Mouse (Mus musculus) liver, adult 2 months (tissue): Measurements from ENCODE around the gene Zfp317.

Source experiments
- CTCF ChIP-seq: fragments of 200-500 bp; IDR thresholded peaks from 2 replicates; pipeline ENCODE4 v1.5.1; 2011; ENCODE audit warnings: low read depth, low read length, control low read depth
- POLR2A ChIP-seq: fragments of 200-500 bp; IDR thresholded peaks from 2 replicates; pipeline ENCODE4 v1.6.1; 2011; ENCODE audit warnings: low read length, control low read depth; ENCODE audit not compliant: insufficient read depth; ENCODE audit errors: extremely low read depth

GRCm38 (mm10) chr9:19582317-19582716 lies 39.6 kb upstream of the Zfp317 start, which contains the start of gene Olfr855:
- no peak for TF ChIP-seq CTCF
- no peak for TF ChIP-seq POLR2A
